Mouse (Mus musculus): ENCODE results near the gene Rab13.
A peak's percentile ranks its signal among the peaks of the same experiment; 100 is the strongest.

Gene Rab13

GRCm38 (mm10) chr3:90213377-90213866, at the start of gene Rab13, which contains the start of gene Rps27:
Gene Rab13, plus strand, starts transcription at chr3:90213695.
Gene Rps27, minus strand, starts transcription at chr3:90213651.
- DNase-seq (ENCODE audit: low spot score), result peak; percentile 83

- no peak for DNase-seq (ENCODE audit: low spot score)
Measured at GRCm38 (mm10) chr3:90179566-90179965, 33.9 kb upstream of the Rab13 start.

GRCm38 (mm10) chr3:90183581-90183980, 29.9 kb upstream of the Rab13 start:
- no peak for DNase-seq (ENCODE audit: low spot score)

- no peak for DNase-seq (ENCODE audit: low spot score)
Measured at GRCm38 (mm10) chr3:90190859-90191510, 22.5 kb upstream of the Rab13 start.

- DNase-seq (ENCODE audit: low spot score), result no peak
Measured at GRCm38 (mm10) chr3:90194759-90195158, 18.7 kb upstream of the Rab13 start.

- DNase-seq (ENCODE audit: low spot score), result no peak
Measured at GRCm38 (mm10) chr3:90195644-90196043, 17.9 kb upstream of the Rab13 start.

- no peak for DNase-seq (ENCODE audit: low spot score)
Measured at GRCm38 (mm10) chr3:90197548-90197947, 15.9 kb upstream of the Rab13 start.

GRCm38 (mm10) chr3:90202884-90203283, 10.6 kb upstream of the Rab13 start:
- DNase-seq (ENCODE audit: low spot score), result no peak

- DNase-seq (ENCODE audit: low spot score), result no peak
Measured at GRCm38 (mm10) chr3:90203619-90204018, 9.9 kb upstream of the Rab13 start.

GRCm38 (mm10) chr3:90204582-90204981, 8.9 kb upstream of the Rab13 start:
- no peak for DNase-seq (ENCODE audit: low spot score)

GRCm38 (mm10) chr3:90208662-90209061, 4.8 kb upstream of the Rab13 start:
- no peak for DNase-seq (ENCODE audit: low spot score)

- DNase-seq (ENCODE audit: low spot score), result no peak
Measured at GRCm38 (mm10) chr3:90209908-90210566, 3.5 kb upstream of the Rab13 start.

GRCm38 (mm10) chr3:90211475-90212398, 1.8 kb upstream of the Rab13 start:
- DNase-seq (ENCODE audit: low spot score), result no peak

- no peak for DNase-seq (ENCODE audit: low spot score)
Measured at GRCm38 (mm10) chr3:90212723-90213122, 772 bp upstream of the Rab13 start.

GRCm38 (mm10) chr3:90213956-90214684, 625 bp downstream of the Rab13 start:
- DNase-seq (ENCODE audit: low spot score), result no peak

- no peak for DNase-seq (ENCODE audit: low spot score)
Measured at GRCm38 (mm10) chr3:90215825-90216380, 2.4 kb downstream of the Rab13 start.

GRCm38 (mm10) chr3:90220088-90220487, 6.6 kb downstream of the Rab13 start:
- DNase-seq (ENCODE audit: low spot score), result no peak

- DNase-seq (ENCODE audit: low spot score), result peak; percentile 83
Measured at GRCm38 (mm10) chr3:90220531-90220951, 7.0 kb downstream of the Rab13 start.

- DNase-seq (ENCODE audit: low spot score), result no peak
Measured at GRCm38 (mm10) chr3:90221123-90221522, 7.6 kb downstream of the Rab13 start.

GRCm38 (mm10) chr3:90222455-90222854, 9.0 kb downstream of the Rab13 start:
- no peak for DNase-seq (ENCODE audit: low spot score)

- no peak for DNase-seq (ENCODE audit: low spot score)
Measured at GRCm38 (mm10) chr3:90222941-90223340, 9.4 kb downstream of the Rab13 start.
